Mouse (Mus musculus) lung, postnatal 0 days (tissue): Measurements from ENCODE around the gene Oca2.

Source experiments
- CTCF ChIP-seq: IDR thresholded peaks from 2 replicates; pipeline ENCODE4 v1.5.1; 2016; ENCODE audit warnings: antibody characterized with exemption, mild to moderate bottlenecking
- EP300 ChIP-seq: IDR thresholded peaks from 2 replicates; pipeline ENCODE4 v1.6.1; 2016; ENCODE audit warnings: antibody characterized with exemption, mild to moderate bottlenecking, control low read depth

DNA sequence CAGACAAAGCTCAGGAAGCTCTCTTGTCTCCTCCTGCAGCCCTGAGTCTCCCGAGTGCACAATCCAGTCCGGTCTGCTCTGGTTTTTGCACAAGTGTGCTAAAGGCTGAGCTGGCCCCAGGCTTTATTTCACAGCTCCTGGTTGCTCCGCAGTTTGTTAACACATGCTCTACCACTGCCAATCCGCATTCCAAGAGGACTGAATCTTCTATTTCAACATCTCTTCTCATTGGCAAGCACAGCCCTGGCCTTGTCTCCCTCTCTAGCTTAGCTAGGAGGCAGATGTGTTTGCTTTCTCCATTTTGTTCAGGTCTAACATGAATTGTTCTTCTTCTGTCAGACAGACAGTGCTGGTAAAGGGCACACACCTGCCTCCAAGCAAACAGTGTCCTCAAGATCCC is 309.7 kb downstream of the Oca2 start:
- TF ChIP-seq CTCF, result no peak
- TF ChIP-seq EP300, result no peak
